Mouse (Mus musculus) yolk sac, embryonic 10.5 days (tissue): ENCODE measurements around the gene Atg4c.

ENCODE experiments used
- DNase-seq: peaks from one replicate; pipeline ENCODE4 v3.0.0-alpha.2; 2017; ENCODE audit warnings: low spot score

Atg4c gene

GRCm38 (mm10) chr4:99263663-99264062 is 69.9 kb downstream of the Atg4c start:
- DNase-seq, result no peak

GRCm38 (mm10) chr4:99266843-99267445 is 73.2 kb downstream of the Atg4c start:
- DNase-seq, result no peak

GRCm38 (mm10) chr4:99272860-99273259 is 79.1 kb downstream of the Atg4c start:
- DNase-seq, result no peak

DNA sequence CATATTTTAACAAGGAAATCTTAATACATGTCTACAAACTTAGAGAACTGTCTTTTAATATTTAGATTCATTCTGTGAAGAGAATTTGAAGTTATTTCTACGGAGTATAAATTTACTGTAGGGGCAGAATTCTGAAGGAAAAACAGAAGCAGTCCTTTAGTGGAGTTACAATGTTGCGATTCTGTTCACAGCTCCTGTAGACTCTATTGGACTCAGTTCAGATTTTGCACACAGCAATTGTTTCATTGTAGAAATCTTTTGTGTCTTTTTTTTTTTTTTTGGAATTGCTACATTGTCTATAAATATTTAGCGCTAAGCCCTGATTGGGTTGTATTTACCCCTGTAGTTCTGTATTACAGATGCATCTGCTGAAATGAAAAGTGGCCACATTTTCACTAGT is 79.7 kb downstream of the Atg4c start:
- no peak for DNase-seq

DNA sequence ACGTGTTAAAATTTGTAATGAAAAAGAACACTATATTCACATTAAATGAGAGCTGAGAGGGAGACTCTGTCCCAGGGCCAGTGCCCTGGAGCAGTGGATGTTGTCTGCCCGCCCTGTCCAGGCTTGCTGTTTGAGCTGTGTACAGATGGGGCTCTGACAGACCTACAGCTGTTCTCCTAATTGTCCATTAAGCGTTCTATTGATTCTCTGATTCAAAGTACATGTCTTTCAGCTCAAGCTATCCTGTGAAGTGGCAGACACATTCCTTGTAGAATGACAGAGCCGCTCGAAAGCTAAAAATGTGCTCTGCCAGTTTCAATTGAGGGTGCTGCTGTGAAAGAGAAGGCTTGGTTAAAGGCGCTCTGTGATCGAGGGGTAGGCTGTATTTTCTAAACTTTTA is 80.2 kb downstream of the Atg4c start:
- DNase-seq, result no peak

DNA sequence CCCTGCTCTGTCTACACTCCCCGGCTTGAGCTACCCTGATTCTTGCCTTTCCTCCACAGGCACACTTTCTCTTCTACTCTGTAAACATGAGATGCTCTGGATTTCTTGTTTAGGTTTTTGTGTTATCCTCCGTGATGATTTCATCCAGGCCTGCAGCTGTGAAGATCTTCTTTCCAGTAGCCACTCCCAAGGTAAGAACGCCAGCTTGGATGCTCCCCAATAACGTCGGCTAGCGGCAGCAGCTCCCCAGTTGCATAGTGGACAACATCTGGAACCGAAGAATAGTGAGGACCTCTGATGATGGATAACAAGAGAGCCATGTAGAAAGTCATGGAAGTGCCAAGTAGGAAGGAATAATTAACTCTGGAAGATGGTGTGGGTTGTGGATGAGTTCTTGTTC is 85.1 kb downstream of the Atg4c start:
- peak; percentile 4 for DNase-seq

DNA sequence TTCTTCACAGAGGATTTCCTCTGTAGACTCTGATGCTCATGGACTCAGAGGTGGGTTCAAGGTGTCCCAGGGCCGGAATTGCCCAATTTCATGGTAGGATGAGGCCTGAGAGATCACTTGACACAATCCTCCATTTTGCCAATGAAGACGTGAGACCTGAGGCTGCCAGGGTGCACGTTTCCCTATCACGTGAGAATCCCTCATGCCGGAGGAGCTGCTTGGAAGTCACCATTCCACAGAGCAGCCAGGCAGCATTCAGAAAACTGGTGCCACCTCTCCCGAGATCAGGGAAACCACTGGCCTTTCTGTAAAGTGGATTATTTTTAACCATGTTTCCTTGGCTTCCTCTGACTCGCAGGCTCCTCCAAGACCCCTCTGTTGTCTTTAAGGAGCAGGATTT is 88.0 kb downstream of the Atg4c start:
- no peak for DNase-seq

DNA sequence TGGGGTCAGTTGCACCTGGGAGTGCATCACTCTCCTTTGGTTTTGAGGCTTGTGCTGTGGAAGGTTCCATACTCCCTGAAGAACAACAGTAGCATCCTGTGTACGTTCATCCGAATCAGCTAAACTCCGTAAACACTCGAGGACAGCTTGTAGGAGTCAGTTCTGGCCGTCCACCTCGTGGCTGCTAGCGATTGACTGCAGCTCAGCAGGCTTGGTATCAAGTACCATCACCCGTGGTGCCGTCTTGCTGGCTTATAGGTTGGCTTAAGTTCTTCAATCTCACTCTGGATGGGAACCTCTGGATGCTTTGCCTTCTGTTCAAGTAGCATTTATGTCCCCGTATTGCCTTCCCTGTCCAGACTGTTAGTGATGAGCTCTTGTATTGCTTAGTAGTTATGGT is 95.6 kb downstream of the Atg4c start:
- no peak for DNase-seq

- DNase-seq, result peak; percentile 19
Observed at GRCm38 (mm10) chr4:99298676-99299075, 104.9 kb downstream of the Atg4c start.

GRCm38 (mm10) chr4:99304793-99305192 is 111.1 kb downstream of the Atg4c start:
- no peak for DNase-seq
